Mouse (Mus musculus) ES-Bruce4 (cell line): Measurements from ENCODE around the gene Ldlrad3.

Experiments
- CTCF ChIP-seq: IDR thresholded peaks from one replicate; pipeline ENCODE4 v1.8.1; 2011; ENCODE audit warnings: low read depth, low read length
- EP300 ChIP-seq: IDR thresholded peaks from 2 replicates; pipeline ENCODE4 v1.6.1; 2011; ENCODE audit warnings: low read depth, low read length; ENCODE audit not compliant: insufficient read depth
- POLR2A ChIP-seq: IDR thresholded peaks from one replicate; pipeline ENCODE4 v1.8.1; 2011; ENCODE audit warnings: low read length; ENCODE audit not compliant: insufficient read depth

- no peak for TF ChIP-seq CTCF
- TF ChIP-seq EP300, result no peak
- no peak for TF ChIP-seq POLR2A
These were observed 220.7 kb downstream of the Ldlrad3 start for GRCm38 (mm10) chr2:101965515-101965914.
